Mouse (Mus musculus) CH12.LX (cell line): ENCODE data around the gene Trpc4ap. TPM values are rescaled to one million over a fixed set of nuclear protein-coding genes. Genes with fewer than 3 reads are reported as not detected.
A peak's percentile ranks its signal among the peaks of the same experiment; 100 is the strongest.

Experiments
- DNase-seq: peaks from one replicate; pipeline ENCODE4 v3.0.0-alpha.2; 2013; ENCODE audit errors: extremely low read depth
- H3K27ac ChIP-seq: 2 replicates; pipeline ENCODE4 v1.5.1; 2012; ENCODE audit warnings: low read depth, mild to moderate bottlenecking, control low read depth, moderate library complexity; ENCODE audit not compliant: insufficient read depth
- H3K27me3 ChIP-seq: replicated peaks from 2 replicates; pipeline ENCODE3; 2012; ENCODE audit warnings: inconsistent platforms
- H3K36me3 ChIP-seq, 2 experiments: replicated peaks in 1 of 2; 2 replicates each; pipeline versions ENCODE3 to v1.6.1; 2012; ENCODE audit warnings: inconsistent platforms in 1 of 2, low read length in 1 of 2, mild to moderate bottlenecking in 1 of 2, mixed read lengths in 1 of 2, moderate library complexity in 1 of 2; ENCODE audit not compliant: control insufficient read depth in 1 of 2, insufficient read depth in 1 of 2
- H3K4me1 ChIP-seq, 2 experiments: 2 replicates each; pipeline ENCODE4 v1.6.1; 2012; ENCODE audit warnings: inconsistent platforms in 1 of 2, moderate library complexity in 1 of 2; ENCODE audit not compliant: insufficient read depth in 2 of 2, control insufficient read depth in 1 of 2
- H3K4me2 ChIP-seq: 2 replicates; pipeline ENCODE4 v1.6.1; 2012; ENCODE audit warnings: low read depth, mild to moderate bottlenecking, control low read depth; ENCODE audit not compliant: poor library complexity, insufficient read depth, severe bottlenecking
- H3K4me3 ChIP-seq, 3 experiments: fragments of 150-350 bp in 1 of 3; sonication (generic) in 1 of 3; replicated peaks in 1 of 3; 2 replicates each; pipeline versions ENCODE3 to v1.5.1; 2011 to 2012; ENCODE audit warnings: low read depth in 2 of 3, low read length in 2 of 3, mild to moderate bottlenecking in 2 of 3, moderate library complexity in 2 of 3, control low read depth in 1 of 3, improper control_type of control experiment in 1 of 3, inconsistent platforms in 1 of 3, mixed read lengths in 1 of 3; ENCODE audit not compliant: poor library complexity in 1 of 3
- H3K79me2 ChIP-seq: replicated peaks from 2 replicates; pipeline ENCODE4 v1.6.1; 2012; ENCODE audit warnings: mild to moderate bottlenecking, moderate library complexity; ENCODE audit not compliant: control insufficient read depth, poor library complexity, insufficient read depth, severe bottlenecking; ENCODE audit errors: extremely low read depth
- H3K9ac ChIP-seq: 2 replicates; pipeline ENCODE4 v1.6.1; 2012; ENCODE audit warnings: low read depth, mild to moderate bottlenecking, control low read depth, moderate library complexity; ENCODE audit not compliant: insufficient read depth
- H3K9me3 ChIP-seq: replicated peaks from 2 replicates; pipeline ENCODE3; 2012; ENCODE audit warnings: low read length, inconsistent platforms, mixed read lengths
- CHD1 ChIP-seq: IDR thresholded peaks from 2 replicates; pipeline ENCODE4 v1.6.1; 2012; ENCODE audit warnings: low read depth, low read length, improper control_type of control experiment, inconsistent platforms
- CTCF ChIP-seq, 2 experiments: IDR thresholded peaks in 1 of 2; conservative IDR thresholded peaks in 1 of 2; 2 replicates each; pipeline ENCODE4 v1.5.1; 2011 to 2012; ENCODE audit warnings: low read depth in 2 of 2, low read length in 2 of 2, improper control_type of control experiment in 1 of 2, inconsistent platforms in 1 of 2, mild to moderate bottlenecking in 1 of 2, moderate library complexity in 1 of 2
- ELF1 ChIP-seq: IDR thresholded peaks from 2 replicates; pipeline ENCODE4 v1.6.1; 2014; ENCODE audit warnings: low read depth, mild to moderate bottlenecking, inconsistent platforms, low read length, improper control_type of control experiment
- GABPA ChIP-seq: IDR thresholded peaks from 2 replicates; pipeline ENCODE4 v1.6.1; 2012; ENCODE audit warnings: low read depth, low read length, improper control_type of control experiment, inconsistent platforms; ENCODE audit not compliant: insufficient replicate concordance
- JUND ChIP-seq: conservative IDR thresholded peaks from 2 replicates; pipeline ENCODE4 v1.6.1; 2011; ENCODE audit warnings: low read depth, low read length, improper control_type of control experiment
- MAFK ChIP-seq: IDR thresholded peaks from 2 replicates; pipeline ENCODE4 v1.6.1; 2011; ENCODE audit warnings: low read length, improper control_type of control experiment; ENCODE audit not compliant: insufficient replicate concordance
- MAX ChIP-seq: IDR thresholded peaks from 2 replicates; pipeline ENCODE4 v1.6.1; 2011; ENCODE audit warnings: low read length, improper control_type of control experiment
- MAZ ChIP-seq: IDR thresholded peaks from 2 replicates; pipeline ENCODE4 v1.6.1; 2012; ENCODE audit warnings: low read depth, mild to moderate bottlenecking, inconsistent platforms, low read length, improper control_type of control experiment, moderate library complexity
- MEF2A ChIP-seq: IDR thresholded peaks from 2 replicates; pipeline ENCODE4 v1.6.1; 2014; ENCODE audit warnings: low read depth, mild to moderate bottlenecking, inconsistent platforms, low read length, improper control_type of control experiment, borderline replicate concordance
- MXI1 ChIP-seq: IDR thresholded peaks from 2 replicates; pipeline ENCODE4 v1.6.1; 2011; ENCODE audit warnings: mild to moderate bottlenecking, low read depth, low read length, improper control_type of control experiment
- MYC ChIP-seq: IDR thresholded peaks from 2 replicates; pipeline ENCODE4 v1.6.1; 2011; ENCODE audit warnings: low read depth, mild to moderate bottlenecking, improper control_type of control experiment, low read length
- NELFE ChIP-seq: IDR thresholded peaks from 2 replicates; pipeline ENCODE4 v1.6.1; 2011; ENCODE audit warnings: low read depth, low read length, improper control_type of control experiment
- NRF1 ChIP-seq: IDR thresholded peaks from 2 replicates; pipeline ENCODE4 v1.6.1; 2014; ENCODE audit warnings: low read depth, mild to moderate bottlenecking, inconsistent platforms, low read length, improper control_type of control experiment, moderate library complexity
- RAD21 ChIP-seq: IDR thresholded peaks from 2 replicates; pipeline ENCODE4 v1.6.1; 2011; ENCODE audit warnings: low read depth, mild to moderate bottlenecking, low read length, improper control_type of control experiment, moderate library complexity
- RCOR1 ChIP-seq: conservative IDR thresholded peaks from 2 replicates; pipeline ENCODE4 v1.6.1; 2012; ENCODE audit warnings: low read depth, mild to moderate bottlenecking, inconsistent platforms, low read length, improper control_type of control experiment
- SIN3A ChIP-seq: IDR thresholded peaks from 2 replicates; pipeline ENCODE4 v1.6.1; 2012; ENCODE audit warnings: low read length, improper control_type of control experiment, inconsistent platforms
- SMC3 ChIP-seq: IDR thresholded peaks from 2 replicates; pipeline ENCODE4 v1.6.1; 2011; ENCODE audit warnings: low read depth, low read length, improper control_type of control experiment
- UBTF ChIP-seq: IDR thresholded peaks from 2 replicates; pipeline ENCODE4 v1.6.1; 2012; ENCODE audit warnings: low read depth, mild to moderate bottlenecking, inconsistent platforms, low read length, improper control_type of control experiment, moderate library complexity
- USF1 ChIP-seq: IDR thresholded peaks from 2 replicates; pipeline ENCODE4 v1.6.1; 2014; ENCODE audit warnings: low read depth, mild to moderate bottlenecking, inconsistent platforms, low read length, improper control_type of control experiment
- ZC3H11A ChIP-seq: IDR thresholded peaks from 2 replicates; pipeline ENCODE4 v1.6.1; 2012; ENCODE audit warnings: low read depth, mild to moderate bottlenecking, inconsistent platforms, low read length, improper control_type of control experiment
- dilution Hi-C: fragments of 300-500 bp; cut with MboI; formaldehyde crosslinking; loops from 2 replicates; pipeline ENCODE4 v1.14.3; 2020; ENCODE audit warnings: low sequenced_read_pairs; ENCODE audit not compliant: extremely low pct_unique_long_range_greater_than_20kb, extremely low pct_ligation_motif_present
- in situ Hi-C: fragments of 300-500 bp; cut with MboI; formaldehyde crosslinking; loops from 3 replicates; pipeline ENCODE4 v1.14.3; 2019; ENCODE audit warnings: low sequenced_read_pairs, low pct_ligation_motif_present, low pct_unique_long_range_greater_than_20kb, mixed read lengths
- polyA plus RNA-seq: library from polyadenylated mRNA; unstranded; fragments of >175 nt; gene quantifications from 2 replicates; pipeline ENCODE4 v1.2.1, GENCODE M21; 2012; ENCODE audit warnings: low read depth; ENCODE audit not compliant: insufficient read length
- total RNA-seq, 2 experiments: library from RNA; depleted of rRNA; stranded (reverse); fragments of 300-350 nt in 1 of 2; fragments of >200 nt in 1 of 2; gene quantifications; 2 replicates each; pipeline ENCODE4 v1.2.3; 2012 to 2014

Trpc4ap gene
- total and polyA plus RNA-seq, 3 experiments: 52.8 to 105 (median 55.8) TPM

DNA sequence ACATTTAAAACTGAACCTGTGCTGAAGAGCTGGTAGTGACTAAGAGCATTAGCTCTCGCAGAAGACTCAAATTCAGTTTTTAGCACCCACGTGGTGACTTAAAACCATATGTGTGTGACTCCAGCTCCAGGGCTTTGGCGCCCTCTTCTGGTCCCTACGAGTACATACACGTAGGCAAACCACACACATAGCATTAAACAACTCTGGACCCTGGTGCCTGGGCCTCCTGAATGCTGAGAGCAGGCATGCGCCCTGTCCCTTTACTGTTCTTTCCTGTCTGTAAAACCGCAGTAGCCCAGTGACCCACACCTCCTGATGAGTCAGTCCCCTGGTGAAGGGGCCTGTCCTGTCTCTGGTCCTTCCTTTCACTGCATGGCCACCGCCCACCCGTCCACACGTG lies 67.5 kb downstream of the Trpc4ap start:
- H3K27ac ChIP-seq: no peak overlapping the region
- H3K9me3 ChIP-seq: no peaks in the 10 kb centered on the region
- H3K36me3 ChIP-seq: peaks cover 0 to 13% of the 10 kb centered on the region in 2 experiments
- no peak overlapping the region for H3K4me3 ChIP-seq
- in situ Hi-C loops: loop anchor here (5.0 kb wide), 1 partner anchor 37 kb away; no protein-coding TSS in a partner anchor
- no peak overlapping the region for H3K4me2 ChIP-seq
- H3K9ac ChIP-seq: no peak overlapping the region
- H3K27me3 ChIP-seq: peaks cover 25% of the 10 kb centered on the region
- TF ChIP-seq RAD21 (peak; percentile 92), MAX (peak; percentile 96), RCOR1 (no peak), ZC3H11A (peak; percentile 20; the same call in 1 of the 2 replicates), SIN3A (no peak), CTCF (conservative IDR thresholded peaks at IDR 0.05 in 1 of 2, IDR thresholded peaks at IDR 0.05 in 1 of 2; ENCODE audit: low read depth in 2 of 2, low read length in 2 of 2) (peak; percentile 75 to 95), MEF2A (0 out of 2 replicates have a peak, but pooled peaks have one; percentile 17), SMC3 (peak; percentile 85), MYC (peak; percentile 99), MAFK (no peak), MXI1 (peak; percentile 90), USF1 (peak; percentile 39), JUND (0 out of 2 replicates have a peak, but pooled peaks have one; percentile 19), UBTF (no peak)
- peak; percentile 84 for DNase-seq
- 0 out of 4 replicates have a peak, but pooled peaks cover 0 to 2% of the 10 kb centered on the region in 2 experiments for H3K4me1 ChIP-seq
- dilution Hi-C loops: no loop called here
- no peaks in the 10 kb centered on the region for H3K79me2 ChIP-seq

DNA sequence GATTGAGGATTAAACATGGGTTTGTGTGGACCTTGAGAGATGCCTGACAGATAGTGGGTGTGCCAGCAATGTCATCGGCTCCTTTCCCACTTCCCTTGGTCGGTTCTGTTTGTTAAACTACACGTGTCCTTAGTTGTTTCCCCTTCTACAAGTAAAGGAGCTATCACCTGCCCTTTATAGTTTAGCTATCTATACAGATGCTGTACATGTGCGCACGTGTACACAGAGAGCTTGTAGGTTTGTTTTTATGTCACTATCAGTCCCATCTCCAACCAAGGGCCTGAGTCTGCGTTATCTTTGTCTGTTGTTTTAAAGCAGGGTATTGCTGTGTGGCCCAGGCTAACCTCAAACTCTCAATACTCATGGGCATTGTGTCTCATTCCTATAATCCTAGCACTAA lies 68.2 kb downstream of the Trpc4ap start:
- H3K9ac ChIP-seq: no peak overlapping the region
- DNase-seq: no peak
- dilution Hi-C loops: no loop called here
- H3K4me3 ChIP-seq: no peak overlapping the region
- H3K4me2 ChIP-seq: no peak overlapping the region
- no peaks in the 10 kb centered on the region for H3K9me3 ChIP-seq
- in situ Hi-C loops: loop anchor here (5.0 kb wide), 1 partner anchor 37 kb away; no protein-coding TSS in a partner anchor
- no peak for TF ChIP-seq NELFE
- no peak for TF ChIP-seq MAZ
- TF ChIP-seq ELF1: no peak
- TF ChIP-seq NRF1: no peak
- no peak for TF ChIP-seq RAD21
- no peak for TF ChIP-seq CHD1
- no peak for TF ChIP-seq GABPA
- TF ChIP-seq, all 38 proteins: peak for 0
- H3K27me3 ChIP-seq: peaks cover 25% of the 10 kb centered on the region
- H3K36me3 ChIP-seq: peaks cover 0 to 6% of the 10 kb centered on the region in 2 experiments
- H3K79me2 ChIP-seq: no peaks in the 10 kb centered on the region
- no peak overlapping the region for H3K27ac ChIP-seq
- peaks cover 2 to 3% of the 10 kb centered on the region in 2 experiments; a peak in 2 of 4 replicates for H3K4me1 ChIP-seq
